ENCODE assay signal across 11 mouse cellular contexts in genomic region chr12:28829502-28829901, GRCm38 (mm10).
DNase-seq lines count a peak whose midpoint lies in the region; ATAC-seq lines count a peak whose summit lies in the region.
"Had no signal": no experiment of that assay in that cellular context is flagged by ENCODE, and none has a peak within 500 bp of the region (broad histone marks: within the 10 kb centered on the region; RNA-seq: fewer than 3 reads in every experiment).

No protein-coding gene starts in this region.

- no peaks in the 10 kb centered on the region for H3K9me3 ChIP-seq in neural tube, embryonic 15.5 days (replicated peaks)
- H3K9me3 ChIP-seq: forebrain, embryonic 13.5 days; kidney, embryonic 15.5 days had no signal

- H3K9ac ChIP-seq in neural tube, embryonic 15.5 days (replicated peaks), result no peak overlapping the region
- H3K9ac ChIP-seq: forebrain, embryonic 13.5 days; kidney, embryonic 15.5 days had no signal

- H3K27me3 ChIP-seq in neural tube, embryonic 15.5 days (replicated peaks), result no peaks in the 10 kb centered on the region
- H3K27me3 ChIP-seq: forebrain, embryonic 13.5 days; kidney, embryonic 15.5 days had no signal

- WGBS in neural tube, embryonic 15.5 days, result 97% methylated on average over 3 of the region's 3 CpGs

- peak; percentile 79 for ATAC-seq in common myeloid progenitor, adult 5-6 weeks (replicated peaks; ENCODE audit: low read depth, poor library complexity, severe bottlenecking)
- peak; percentile 82 for ATAC-seq in megakaryocyte progenitor cell, adult 5-6 weeks (replicated peaks; ENCODE audit: poor library complexity)
- ATAC-seq in neural tube, embryonic 15.5 days (ENCODE audit: low FRiP score), result no peak
- ATAC-seq: forebrain, embryonic 13.5 days had no signal

- no peak overlapping the region for H3K27ac ChIP-seq in neural tube, embryonic 15.5 days (replicated peaks)
- H3K27ac ChIP-seq: forebrain, embryonic 13.5 days; kidney, embryonic 15.5 days; macrophage had no signal

- H3K4me1 ChIP-seq in neural tube, embryonic 15.5 days, result no peaks in the 10 kb centered on the region
- H3K4me1 ChIP-seq: forebrain, embryonic 13.5 days; kidney, embryonic 15.5 days had no signal

- H3K4me3 ChIP-seq in neural tube, embryonic 15.5 days (replicated peaks), result no peak overlapping the region
- H3K4me3 ChIP-seq: forebrain, embryonic 13.5 days; kidney, embryonic 15.5 days had no signal

- 0 out of 2 replicates have a peak, but pooled peaks cover 6% of the 10 kb centered on the region for H3K36me3 ChIP-seq in neural tube, embryonic 15.5 days

- peak; percentile 29 for DNase-seq in embryo, embryonic 10 days (ENCODE audit: low spot score)
- no peak for DNase-seq in embryo, embryonic 9.5 days (ENCODE audit: extremely low spot score)
- DNase-seq in 3T3-L1 (ENCODE audit: low read depth, low spot score), result peak; percentile 13
- no peak for DNase-seq in gastrocnemius, adult 8-10 months (ENCODE audit: low spot score in 2 of 2)
- no peak for DNase-seq in ovary, postnatal 10 days (ENCODE audit: low spot score)

- no peak overlapping the region for H3K4me2 ChIP-seq in neural tube, embryonic 15.5 days
- H3K4me2 ChIP-seq: forebrain, embryonic 13.5 days; kidney, embryonic 15.5 days had no signal

Comparison
In these comparisons a context has a peak if more than half of its experiments do, and no peak if none do; other contexts are left out.
1. DNase-seq: peak in embryo, embryonic 10 days (single experiment) and 3T3-L1 (single experiment); none in embryo, embryonic 9.5 days (single experiment), gastrocnemius, adult 8-10 months (0 of 2) and ovary, postnatal 10 days (single experiment).